Mouse (Mus musculus) forebrain, embryonic 16.5 days (tissue): Measurements from ENCODE around the gene Rrp9. TPM values are rescaled to one million over a fixed set of nuclear protein-coding genes. Genes with fewer than 3 reads are reported as not detected.

ENCODE experiments used
- ATAC-seq: fragments of 200-750 bp; cut with Nextera tagmentation; 2 replicates; pipeline ENCODE4 v1.8.0; 2017; ENCODE audit warnings: mild to moderate bottlenecking, moderate library complexity
- H3K27ac ChIP-seq: fragments of 300-500 bp; sonication (generic); 2 replicates; pipeline ENCODE4 v1.5.1; 2014; ENCODE audit warnings: low read length, control low read depth
- H3K27me3 ChIP-seq: fragments of 300-500 bp; sonication (generic); replicated peaks from 2 replicates; pipeline ENCODE4 v1.6.1; 2014; ENCODE audit warnings: low read length; ENCODE audit not compliant: control insufficient read depth, insufficient read depth
- H3K36me3 ChIP-seq: fragments of 300-500 bp; sonication (generic); 2 replicates; pipeline ENCODE4 v1.6.1; 2014; ENCODE audit not compliant: control insufficient read depth, insufficient read depth
- H3K4me1 ChIP-seq: fragments of 300-500 bp; sonication (generic); replicated peaks from 2 replicates; pipeline ENCODE4 v1.6.1; 2014; ENCODE audit warnings: low read length; ENCODE audit not compliant: control insufficient read depth, insufficient read depth
- H3K4me2 ChIP-seq: fragments of 300-500 bp; sonication (generic); 2 replicates; pipeline ENCODE4 v1.6.1; 2014; ENCODE audit warnings: mild to moderate bottlenecking, low read length, control low read depth
- H3K4me3 ChIP-seq: fragments of 300-500 bp; sonication (generic); replicated peaks from 2 replicates; pipeline ENCODE4 v1.5.1; 2014; ENCODE audit warnings: mild to moderate bottlenecking, low read length, control low read depth
- H3K9ac ChIP-seq: fragments of 300-500 bp; sonication (generic); replicated peaks from 2 replicates; pipeline ENCODE4 v1.6.1; 2014; ENCODE audit warnings: low read depth, low read length, control low read depth
- H3K9me3 ChIP-seq: fragments of 300-500 bp; sonication (generic); 2 replicates; pipeline ENCODE4 v1.6.1; 2016; ENCODE audit warnings: low read length; ENCODE audit not compliant: control insufficient read depth
- WGBS: fragments of 180-500 bp; shearing (Covaris S2); extraction: QIAGEN DNeasy Blood & Tissue Kit; methylation state at CpG from one replicate; pipeline ENCODE4 v1.1.7; 2014; 5-methylcytosine and 5-hydroxymethylcytosine counted together
- polyA plus RNA-seq: library from polyadenylated mRNA; unstranded; fragments of >200 nt; fragmentation: Nextera tagmentation; extraction: Ambion mirVana; gene quantifications from 2 replicates; pipeline ENCODE4 v1.2.1, GENCODE M21; 2015

The Rrp9 gene
- polyA plus RNA-seq, 1 experiment from 2014 or later = 62.5 TPM

GRCm38 (mm10) chr9:106454071-106454761 lies 21.5 kb upstream of the Rrp9 start:
- ATAC-seq = peak; percentile 13
- H3K4me1 ChIP-seq = peaks cover 55% of the 10 kb centered on the region

GRCm38 (mm10) chr9:106454888-106455681 lies 20.7 kb upstream of the Rrp9 start:
- peak overlapping the region; percentile 78 for H3K4me3 ChIP-seq
- peak overlapping the region; percentile 99 for H3K4me2 ChIP-seq
- H3K27ac ChIP-seq = peak overlapping the region; percentile 89
- no peaks in the 10 kb centered on the region for H3K9me3 ChIP-seq
- H3K27me3 ChIP-seq = no peaks in the 10 kb centered on the region
- H3K9ac ChIP-seq = peak overlapping the region; percentile 96
- peak; percentile 34 for ATAC-seq
- 1% methylated on average over 16 of the region's 17 CpGs for WGBS
- H3K4me1 ChIP-seq = peaks cover 55% of the 10 kb centered on the region
- H3K36me3 ChIP-seq = no peaks in the 10 kb centered on the region

More at GRCm38 (mm10) chr9:106454071-106454761, 21.5 kb upstream of the Rrp9 start:
- peak overlapping the region; percentile 89 for H3K27ac ChIP-seq
- peak overlapping the region; percentile 96 for H3K9ac ChIP-seq
- H3K36me3 ChIP-seq = no peaks in the 10 kb centered on the region
- H3K4me2 ChIP-seq = peak overlapping the region; percentile 99
- H3K4me3 ChIP-seq = peak overlapping the region; percentile 78
- H3K9me3 ChIP-seq = no peaks in the 10 kb centered on the region
- H3K27me3 ChIP-seq = no peaks in the 10 kb centered on the region
- WGBS = 0% methylated on average over 17 of the region's 20 CpGs

- Histone ChIP-seq H3K36me3 (peaks cover 4% of the 10 kb centered on the region; the same call in 1 of the 2 replicates), H3K27ac (peak overlapping the region; percentile 51), H3K4me1 (peaks cover 53% of the 10 kb centered on the region), H3K4me2 (peak overlapping the region; percentile 99), H3K27me3 (no peaks in the 10 kb centered on the region), H3K9me3 (no peaks in the 10 kb centered on the region), H3K4me3 (peak overlapping the region; percentile 78), H3K9ac (peak overlapping the region; percentile 96)
- WGBS = 25% methylated on average over 15 of the region's 15 CpGs
- no peak for ATAC-seq
Measured at GRCm38 (mm10) chr9:106456325-106457162, 19.2 kb upstream of the Rrp9 start.

GRCm38 (mm10) chr9:106457163-106457559 lies 18.6 kb upstream of the Rrp9 start:
- Histone ChIP-seq H3K4me3 (peak overlapping the region; percentile 78), H3K4me1 (peaks cover 53% of the 10 kb centered on the region), H3K4me2 (peak overlapping the region; percentile 99), H3K36me3 (peaks cover 4% of the 10 kb centered on the region; the same call in 1 of the 2 replicates), H3K27me3 (no peaks in the 10 kb centered on the region), H3K9ac (peak overlapping the region; percentile 96), H3K9me3 (no peaks in the 10 kb centered on the region), H3K27ac (peak overlapping the region; percentile 51)
- WGBS = 43% methylated on average over 9 of the region's 9 CpGs
- ATAC-seq = no peak

GRCm38 (mm10) chr9:106457920-106458319 lies 17.8 kb upstream of the Rrp9 start:
- Histone ChIP-seq H3K9me3 (no peaks in the 10 kb centered on the region), H3K4me2 (0 out of 2 replicates have a peak overlapping the region, but pooled peaks have one; percentile 6), H3K4me1 (peaks cover 47% of the 10 kb centered on the region), H3K9ac (no peak overlapping the region), H3K36me3 (peaks cover 6% of the 10 kb centered on the region; the same call in 1 of the 2 replicates), H3K4me3 (no peak overlapping the region), H3K27me3 (no peaks in the 10 kb centered on the region), H3K27ac (no peak overlapping the region)
- no peak for ATAC-seq
- WGBS = 50% methylated on average over 5 of the region's 5 CpGs

- Histone ChIP-seq H3K4me2 (no peak overlapping the region), H3K4me1 (peaks cover 49% of the 10 kb centered on the region), H3K4me3 (no peak overlapping the region), H3K9ac (0 out of 2 replicates have a peak overlapping the region, but pooled peaks have one; percentile 6), H3K27me3 (no peaks in the 10 kb centered on the region), H3K36me3 (peaks cover 16% of the 10 kb centered on the region; the same call in 1 of the 2 replicates), H3K27ac (no peak overlapping the region), H3K9me3 (no peaks in the 10 kb centered on the region)
- ATAC-seq = no peak
- 86% methylated on average over 15 of the region's 15 CpGs for WGBS
Measured at GRCm38 (mm10) chr9:106459946-106460345, 15.8 kb upstream of the Rrp9 start.

GRCm38 (mm10) chr9:106460401-106461025 lies 15.2 kb upstream of the Rrp9 start:
- Histone ChIP-seq H3K4me3 (no peak overlapping the region), H3K4me1 (peaks cover 49% of the 10 kb centered on the region), H3K27me3 (no peaks in the 10 kb centered on the region), H3K36me3 (peaks cover 16% of the 10 kb centered on the region; the same call in 1 of the 2 replicates), H3K4me2 (no peak overlapping the region), H3K9ac (no peak overlapping the region), H3K9me3 (no peaks in the 10 kb centered on the region), H3K27ac (no peak overlapping the region)
- WGBS = 78% methylated on average over 18 of the region's 18 CpGs
- no peak for ATAC-seq

GRCm38 (mm10) chr9:106461026-106461415 lies 14.7 kb upstream of the Rrp9 start:
- H3K9ac ChIP-seq = no peak overlapping the region
- 86% methylated on average over 9 of the region's 9 CpGs for WGBS
- no peaks in the 10 kb centered on the region for H3K9me3 ChIP-seq
- H3K36me3 ChIP-seq = peaks cover 16% of the 10 kb centered on the region; the same call in 1 of the 2 replicates
- no peak overlapping the region for H3K27ac ChIP-seq
- no peak overlapping the region for H3K4me2 ChIP-seq
- no peak overlapping the region for H3K4me3 ChIP-seq
- no peaks in the 10 kb centered on the region for H3K27me3 ChIP-seq
- no peak for ATAC-seq
- H3K4me1 ChIP-seq = peaks cover 49% of the 10 kb centered on the region
